Mouse (Mus musculus) ES-Bruce4 (cell line): ENCODE measurements around the gene Il1r2.

Experiments
- CTCF ChIP-seq: IDR thresholded peaks from one replicate; pipeline ENCODE4 v1.8.1; 2011; ENCODE audit warnings: low read depth, low read length
- EP300 ChIP-seq: IDR thresholded peaks from 2 replicates; pipeline ENCODE4 v1.6.1; 2011; ENCODE audit warnings: low read depth, low read length; ENCODE audit not compliant: insufficient read depth

DNA sequence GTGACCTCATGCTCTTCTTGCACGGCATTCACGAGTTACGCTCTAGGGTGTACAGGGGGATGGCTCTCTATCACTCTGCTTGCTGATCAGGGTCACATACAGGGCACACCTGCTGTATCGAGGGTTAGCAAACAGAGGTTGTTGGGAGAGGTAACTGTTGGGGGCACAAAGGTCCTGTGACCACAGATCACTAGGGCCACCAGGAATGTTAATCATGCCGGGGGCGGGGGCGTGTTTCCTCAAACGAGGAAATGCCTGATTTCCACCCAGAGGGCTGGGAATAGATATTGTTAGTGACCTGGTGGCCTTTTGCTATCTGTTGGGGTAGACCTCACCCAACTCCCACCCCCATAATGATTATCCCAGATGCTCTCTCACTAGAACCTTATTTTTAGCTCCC, 93.7 kb downstream of the Il1r2 start:
- TF ChIP-seq EP300 = no peak
- TF ChIP-seq CTCF = no peak
